12 mouse cellular contexts compared by ENCODE assay signal in genomic region chr3:152512517-152512916, GRCm38 (mm10).
DNase-seq lines count a peak whose midpoint lies in the region; TF ChIP-seq lines count a peak whose summit lies in the region.
"Had no signal": no experiment of that assay in that cellular context is flagged by ENCODE, and none has a peak within 500 bp of the region (broad histone marks: within the 10 kb centered on the region; RNA-seq: fewer than 3 reads in every experiment).

No protein-coding gene starts in this region.

- no peak for TF ChIP-seq CTCF in CH12.LX (conservative IDR thresholded peaks at IDR 0.05 in 1 of 2, IDR thresholded peaks at IDR 0.05 in 1 of 2; ENCODE audit: low read depth in 2 of 2, low read length in 2 of 2)

- H3K79me2 ChIP-seq in CH12.LX (replicated peaks; ENCODE audit: control insufficient read depth, extremely low read depth, insufficient read depth, poor library complexity, severe bottlenecking): no peaks in the 10 kb centered on the region

- no peak for TF ChIP-seq EP300 in CH12.LX (IDR thresholded peaks at IDR 0.05; ENCODE audit: low read length)

- H3K36me3 ChIP-seq in CH12.LX (replicated peaks in 1 of 2; ENCODE audit: control insufficient read depth in 1 of 2, insufficient read depth in 1 of 2, low read length in 1 of 2): no peaks in the 10 kb centered on the region
- H3K36me3 ChIP-seq: embryonic facial prominence, embryonic 13.5 days had no signal

- H3K4me2 ChIP-seq in CH12.LX (ENCODE audit: insufficient read depth, low read depth, poor library complexity, severe bottlenecking): no peak overlapping the region
- H3K4me2 ChIP-seq: embryonic facial prominence, embryonic 13.5 days had no signal

- no peaks in the 10 kb centered on the region for H3K4me1 ChIP-seq in CH12.LX (ENCODE audit: control insufficient read depth in 1 of 2, insufficient read depth in 2 of 2)

- H3K4me3 ChIP-seq in CH12.LX (replicated peaks in 1 of 3; ENCODE audit: low read depth in 2 of 3, low read length in 2 of 3, poor library complexity in 1 of 3): no peak overlapping the region
- H3K4me3 ChIP-seq: embryonic facial prominence, embryonic 13.5 days had no signal

- H3K27ac ChIP-seq in CH12.LX (ENCODE audit: insufficient read depth, low read depth): no peak overlapping the region
- H3K27ac ChIP-seq: embryonic facial prominence, embryonic 13.5 days had no signal

- in situ Hi-C loops in CH12.LX (cut with MboI; ENCODE audit: low pct_ligation_motif_present, low pct_unique_long_range_greater_than_20kb, low sequenced_read_pairs): no loop called here

- dilution Hi-C loops in CH12.LX (cut with MboI; ENCODE audit: extremely low pct_ligation_motif_present, extremely low pct_unique_long_range_greater_than_20kb, low sequenced_read_pairs): no loop called here

- H3K9ac ChIP-seq in CH12.LX (ENCODE audit: insufficient read depth, low read depth): no peak overlapping the region
- H3K9ac ChIP-seq: embryonic facial prominence, embryonic 13.5 days had no signal

- TF ChIP-seq POLR2A in CH12.LX (IDR thresholded peaks at IDR 0.05; ENCODE audit: low read depth, low read length): no peak

- no peaks in the 10 kb centered on the region for H3K27me3 ChIP-seq in CH12.LX (replicated peaks)
- H3K27me3 ChIP-seq: embryonic facial prominence, embryonic 13.5 days had no signal

- peak; percentile 18 for DNase-seq in kidney, adult 9 months
- DNase-seq in kidney, adult 11 months: no peak
- DNase-seq in CH12.LX (ENCODE audit: extremely low read depth): no peak
- DNase-seq in adrenal gland, adult 8-10 months: peak; percentile 30
- peak; percentile 14 for DNase-seq in lung, postnatal 25 days (ENCODE audit: low spot score)
- no peak for DNase-seq in layer of hippocampus, postnatal 25 days (ENCODE audit: extremely low spot score in 1 of 2, low spot score in 1 of 2)
- no peak for DNase-seq in spleen, adult 12 weeks (ENCODE audit: low spot score)
- DNase-seq: cerebellum, adult 9-11 months; layer of hippocampus, postnatal 36 days; liver; thymus, postnatal 25 days had no signal

- peaks cover 3% of the 10 kb centered on the region for H3K9me3 ChIP-seq in CH12.LX (replicated peaks; ENCODE audit: low read length)
- H3K9me3 ChIP-seq: embryonic facial prominence, embryonic 13.5 days had no signal

- no peak for TF ChIP-seq RAD21 in CH12.LX (IDR thresholded peaks at IDR 0.05; ENCODE audit: low read depth, low read length)

TF ChIP-seq in CH12.LX, 34 proteins besides CTCF, POLR2A, EP300 and RAD21:
- TF ChIP-seq MAX (IDR thresholded peaks at IDR 0.05; ENCODE audit: low read length): no peak
- TF ChIP-seq BHLHE40 (IDR thresholded peaks at IDR 0.05; ENCODE audit: low read depth, low read length): peak; percentile 54; the same call in 1 of the 2 replicates

Comparison
In these comparisons a context has a peak if more than half of its experiments do, and no peak if none do; other contexts are left out.
1. DNase-seq: peak in kidney, adult 9 months (single experiment), adrenal gland, adult 8-10 months (single experiment) and lung, postnatal 25 days (single experiment); none in kidney, adult 11 months (single experiment), CH12.LX (single experiment), layer of hippocampus, postnatal 25 days (0 of 2) and spleen, adult 12 weeks (single experiment).